Mouse (Mus musculus) heart, embryonic 10.5 days (tissue): Measurements from ENCODE around the gene Mrpl33. TPM values are rescaled to one million over a fixed set of nuclear protein-coding genes. Genes with fewer than 3 reads are reported as not detected.

Experiments used
- DNase-seq: peaks from one replicate; pipeline ENCODE4 v3.0.0-alpha.2; 2017; ENCODE audit warnings: low spot score
- H3K27ac ChIP-seq: fragments of 300-500 bp; sonication (generic); 2 replicates; pipeline ENCODE4 v1.5.1; 2016; ENCODE audit warnings: mild to moderate bottlenecking
- H3K27me3 ChIP-seq: fragments of 300-500 bp; sonication (generic); 2 replicates; pipeline ENCODE4 v1.6.1; 2016; ENCODE audit warnings: mild to moderate bottlenecking; ENCODE audit not compliant: poor library complexity, insufficient read depth, severe bottlenecking
- H3K36me3 ChIP-seq: fragments of 300-500 bp; sonication (generic); 2 replicates; pipeline ENCODE4 v1.6.1; 2016; ENCODE audit warnings: mild to moderate bottlenecking, moderate library complexity
- H3K4me1 ChIP-seq: fragments of 300-500 bp; sonication (generic); 2 replicates; pipeline ENCODE4 v1.6.1; 2016; ENCODE audit warnings: mild to moderate bottlenecking
- H3K4me3 ChIP-seq: fragments of 300-500 bp; sonication (generic); 2 replicates; pipeline ENCODE4 v1.5.1; 2016; ENCODE audit warnings: mild to moderate bottlenecking, moderate library complexity
- H3K9me3 ChIP-seq: fragments of 300-500 bp; sonication (generic); 2 replicates; pipeline ENCODE4 v1.6.1; 2016; ENCODE audit warnings: mild to moderate bottlenecking, moderate library complexity
- WGBS: fragments of 180-500 bp; shearing (Covaris S2); methylation state at CpG from one replicate; pipeline ENCODE4 v1.1.7; 2016; 5-methylcytosine and 5-hydroxymethylcytosine counted together
- polyA plus RNA-seq: library from polyadenylated mRNA; unstranded; fragments of >200 nt; fragmentation: Nextera tagmentation; extraction: Ambion mirVana; gene quantifications from 2 replicates; pipeline ENCODE4 v1.2.1, GENCODE M21; 2016

Mrpl33 gene
- polyA plus RNA-seq, 1 experiment from 2014 or later: 294 TPM

DNA sequence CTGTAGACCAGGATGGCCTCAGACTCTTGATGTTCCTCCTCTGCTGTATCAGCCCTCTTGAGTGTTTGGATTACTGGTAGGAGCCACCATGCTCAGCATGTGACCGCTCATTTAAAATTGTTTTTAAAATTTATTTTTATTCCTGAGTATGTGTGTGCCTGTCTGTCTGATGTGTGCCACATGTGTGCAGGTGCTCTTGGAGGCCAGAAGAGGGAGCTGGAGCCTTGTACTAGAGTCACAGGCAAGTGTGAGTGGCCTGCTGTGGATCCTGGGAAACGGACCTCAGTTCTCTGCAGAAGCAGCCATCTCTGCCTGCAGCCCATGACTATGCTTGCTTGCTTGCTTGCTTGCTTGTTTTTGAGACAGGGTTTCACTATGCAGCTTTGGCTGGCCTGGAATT lies 2.4 kb downstream of the Mrpl33 start:
- H3K36me3 ChIP-seq: no peaks in the 10 kb centered on the region
- peaks cover 29% of the 10 kb centered on the region; the same call in 1 of the 2 replicates for H3K4me1 ChIP-seq
- H3K27ac ChIP-seq: no peak overlapping the region
- H3K9me3 ChIP-seq: no peaks in the 10 kb centered on the region
- no peak overlapping the region for H3K4me3 ChIP-seq
- WGBS: 83% methylated on average over 2 of the region's 2 CpGs
- H3K27me3 ChIP-seq: 0 out of 2 replicates have a peak, but pooled peaks cover 4% of the 10 kb centered on the region
- DNase-seq: no peak

DNA sequence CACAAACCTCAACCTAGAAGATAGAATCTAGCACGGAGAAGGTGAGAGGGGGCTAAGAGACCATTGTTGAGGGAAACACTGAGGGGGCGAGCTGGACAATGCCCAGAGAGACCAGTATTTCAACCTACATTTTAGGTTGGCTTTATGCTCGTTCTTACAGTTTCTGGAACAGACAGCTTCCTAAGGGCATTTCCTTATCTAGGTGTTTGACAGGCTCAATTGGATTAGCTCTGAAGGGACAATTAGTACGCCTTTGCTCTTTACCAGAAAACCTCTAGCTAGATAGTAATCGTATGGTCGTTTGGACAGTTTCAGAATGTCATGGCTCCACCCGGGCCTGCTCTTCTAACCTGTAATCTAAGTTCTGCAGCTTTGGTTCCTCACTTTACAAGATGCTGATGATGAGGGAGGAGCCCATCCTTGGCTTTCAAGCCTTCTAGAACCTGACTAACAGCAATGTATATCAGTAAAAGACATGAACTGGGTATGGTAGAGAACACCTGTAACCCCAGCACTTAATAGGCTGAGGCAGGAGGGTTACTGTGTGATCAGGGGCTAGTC lies 4.5 kb downstream of the Mrpl33 start:
- Histone ChIP-seq H3K4me3 (no peak overlapping the region), H3K9me3 (no peaks in the 10 kb centered on the region), H3K27ac (no peak overlapping the region), H3K27me3 (no peaks in the 10 kb centered on the region), H3K36me3 (no peaks in the 10 kb centered on the region), H3K4me1 (peaks cover 25% of the 10 kb centered on the region; the same call in 1 of the 2 replicates)
- 58% methylated on average over 7 of the region's 7 CpGs for WGBS
- DNase-seq: no peak

DNA sequence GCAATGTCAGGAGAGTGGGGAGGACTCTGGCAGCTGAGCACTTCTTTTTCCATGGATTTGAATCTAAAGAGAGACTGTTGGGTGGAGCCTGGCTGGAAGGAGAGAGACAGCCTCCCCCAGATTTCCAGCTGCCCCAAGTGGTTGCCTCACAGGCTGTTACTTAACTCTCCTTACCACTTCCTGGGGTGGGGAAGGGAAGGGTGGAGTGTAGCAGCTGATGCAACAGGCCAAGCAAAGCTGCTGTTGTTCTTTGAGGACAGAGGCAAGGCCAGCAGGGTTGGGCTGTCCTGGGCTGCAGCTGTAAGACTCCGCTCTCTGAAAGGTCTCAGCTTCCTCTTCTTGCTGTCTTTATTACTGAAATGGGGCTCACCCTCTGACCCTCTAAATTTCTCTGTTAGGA lies 5.6 kb downstream of the Mrpl33 start:
- Histone ChIP-seq H3K4me3 (no peak overlapping the region), H3K36me3 (no peaks in the 10 kb centered on the region), H3K4me1 (peaks cover 15% of the 10 kb centered on the region; the same call in 1 of the 2 replicates), H3K27ac (no peak overlapping the region), H3K9me3 (no peaks in the 10 kb centered on the region), H3K27me3 (no peaks in the 10 kb centered on the region)
- WGBS: 71% methylated on average over 1 of the region's 1 CpGs
- no peak for DNase-seq

DNA sequence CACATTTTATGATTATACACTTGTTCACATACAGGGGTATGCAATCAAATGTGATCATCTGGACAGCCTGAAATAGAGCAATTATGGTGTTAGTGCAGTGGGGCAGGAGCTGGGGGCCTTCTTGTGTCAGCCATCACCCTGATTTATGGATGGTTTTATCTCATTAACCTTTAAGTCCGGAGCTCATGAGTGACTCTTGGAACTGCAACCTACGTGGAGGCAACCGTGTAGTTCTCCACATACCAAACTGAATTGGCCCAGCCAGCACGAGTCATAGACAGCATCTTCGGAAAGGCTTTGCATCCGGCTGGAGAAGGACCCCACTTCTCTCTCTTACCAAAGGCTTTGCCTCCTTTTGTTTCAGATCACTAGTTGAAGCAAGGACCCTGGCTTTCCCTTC lies 7.0 kb downstream of the Mrpl33 start:
- WGBS: 74% methylated on average over 6 of the region's 6 CpGs
- Histone ChIP-seq H3K9me3 (no peaks in the 10 kb centered on the region), H3K4me3 (no peak overlapping the region), H3K36me3 (no peaks in the 10 kb centered on the region), H3K27ac (no peak overlapping the region), H3K27me3 (no peaks in the 10 kb centered on the region), H3K4me1 (peaks cover 12% of the 10 kb centered on the region; the same call in 1 of the 2 replicates)
- DNase-seq: no peak

DNA sequence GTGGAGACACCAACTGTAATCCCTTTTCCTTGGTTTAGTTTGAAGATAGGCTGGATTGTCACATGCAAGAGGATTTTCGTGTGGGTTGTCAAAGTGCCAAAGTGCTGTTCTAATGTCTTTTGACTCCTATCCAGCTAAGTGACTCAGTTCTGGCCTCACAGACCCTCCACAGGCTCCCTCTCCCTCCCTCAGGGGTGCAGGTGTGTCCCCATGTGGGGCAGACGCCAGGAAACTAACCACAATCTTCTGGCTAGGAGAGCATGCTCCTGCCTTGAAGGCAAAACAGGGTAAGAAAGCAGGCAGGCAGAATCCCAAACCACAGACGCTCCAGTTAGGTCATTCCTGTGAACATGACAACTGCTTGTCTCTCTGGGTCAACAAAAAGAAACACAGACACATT lies 9.4 kb downstream of the Mrpl33 start:
- H3K27ac ChIP-seq: no peak overlapping the region
- 61% methylated on average over 3 of the region's 3 CpGs for WGBS
- peaks cover 15% of the 10 kb centered on the region; the same call in 1 of the 2 replicates for H3K4me1 ChIP-seq

DNA sequence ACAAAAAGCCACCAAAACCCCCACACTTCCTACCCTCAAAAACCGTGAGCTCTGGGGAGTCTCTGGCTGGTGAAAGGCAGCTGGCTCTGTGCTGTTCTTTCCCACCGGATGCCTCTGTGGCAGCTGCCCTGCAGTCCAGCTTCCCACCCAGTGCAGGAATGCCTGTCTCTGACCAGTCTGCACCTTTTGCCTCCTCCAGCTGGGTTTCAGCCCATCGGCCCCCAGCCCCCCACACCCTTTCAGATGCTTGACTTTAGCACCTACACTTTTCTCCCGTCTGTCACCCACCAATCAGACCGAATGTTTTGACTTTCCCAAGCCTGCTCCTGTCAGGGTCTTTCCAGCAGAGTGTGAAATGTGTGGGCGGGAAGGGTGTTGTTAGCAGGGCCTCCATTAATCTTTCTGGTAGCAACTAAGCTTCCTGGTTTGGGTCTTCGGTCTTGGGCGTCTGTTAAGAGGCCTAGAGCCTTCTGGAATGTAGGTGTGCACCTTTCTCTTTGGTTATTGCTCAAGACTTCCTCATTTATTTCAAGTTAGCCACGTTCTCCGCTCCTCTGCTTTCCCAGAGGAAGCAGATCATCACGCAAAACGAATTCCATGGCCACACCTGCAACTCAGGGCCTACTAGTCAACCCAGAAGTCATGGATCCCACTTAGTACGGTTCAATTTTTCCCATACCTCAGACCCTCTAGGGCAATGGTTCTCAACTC lies 13.8 kb downstream of the Mrpl33 start:
- DNase-seq: no peak
- H3K27me3 ChIP-seq: no peaks in the 10 kb centered on the region
- no peaks in the 10 kb centered on the region for H3K36me3 ChIP-seq
- WGBS: 56% methylated on average over 13 of the region's 13 CpGs
- no peaks in the 10 kb centered on the region for H3K9me3 ChIP-seq
- peaks cover 18% of the 10 kb centered on the region for H3K4me1 ChIP-seq
- peak overlapping the region; percentile 56; the same call in 1 of the 2 replicates for H3K27ac ChIP-seq
- no peak overlapping the region for H3K4me3 ChIP-seq

More for the DNA sequence above, 9.4 kb downstream of the Mrpl33 start:
- Histone ChIP-seq H3K36me3 (no peaks in the 10 kb centered on the region), H3K9me3 (no peaks in the 10 kb centered on the region), H3K4me3 (no peak overlapping the region), H3K27me3 (no peaks in the 10 kb centered on the region)
- no peak for DNase-seq

DNA sequence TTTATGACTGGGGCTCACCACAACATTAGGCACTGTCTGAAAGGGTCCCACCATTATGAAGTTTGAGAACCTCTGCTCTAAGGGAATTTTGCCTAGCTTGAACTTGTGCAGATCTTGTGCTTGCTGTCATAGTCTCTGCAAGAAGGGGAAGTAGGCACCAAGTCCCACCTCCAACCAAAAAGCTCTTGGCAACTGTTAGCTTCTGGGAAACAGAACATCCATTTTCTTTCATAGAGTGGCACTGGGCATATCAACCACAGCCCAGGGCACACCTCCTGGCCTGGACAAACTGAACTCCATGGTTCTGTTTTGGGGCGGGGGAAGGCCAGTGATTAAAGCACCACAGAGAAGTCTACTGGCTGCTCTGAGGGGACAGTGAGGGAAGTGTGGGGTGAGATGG lies 14.5 kb downstream of the Mrpl33 start:
- Histone ChIP-seq H3K36me3 (peaks cover 4% of the 10 kb centered on the region), H3K4me3 (no peak overlapping the region), H3K4me1 (peaks cover 18% of the 10 kb centered on the region), H3K27ac (no peak overlapping the region), H3K27me3 (no peaks in the 10 kb centered on the region), H3K9me3 (no peaks in the 10 kb centered on the region)
- whole genome bisulfite sequencing: 91% methylated on average over 1 of the region's 1 CpGs
- DNase-seq: no peak

DNA sequence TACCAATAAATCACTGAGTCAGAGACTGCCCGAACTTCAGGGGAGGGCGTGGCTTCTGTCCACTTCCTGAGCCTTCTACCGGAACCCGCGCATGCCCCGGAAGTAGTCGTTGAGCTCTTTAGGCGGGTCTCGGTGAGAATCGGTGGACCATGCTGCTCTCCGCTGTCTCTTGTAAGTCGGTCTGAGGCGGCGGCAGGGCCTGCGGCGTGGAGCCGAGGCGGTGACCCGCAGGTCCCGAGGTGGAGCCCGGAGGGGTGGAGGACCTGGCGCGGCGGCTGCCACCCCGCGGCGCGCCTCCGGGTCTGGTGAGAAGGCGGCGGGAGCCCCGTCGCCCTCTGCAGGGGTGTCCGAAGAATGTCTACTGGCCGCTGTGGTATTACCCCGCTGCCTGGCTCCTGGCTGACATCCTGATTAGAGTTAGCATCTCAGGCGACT lies 17.1 kb downstream of the Mrpl33 start:
- Histone ChIP-seq H3K4me3 (peak overlapping the region; percentile 84), H3K36me3 (peaks cover 26% of the 10 kb centered on the region), H3K27me3 (no peaks in the 10 kb centered on the region), H3K27ac (peak overlapping the region; percentile 98), H3K9me3 (no peaks in the 10 kb centered on the region), H3K4me1 (peaks cover 18% of the 10 kb centered on the region)
- WGBS: 1% methylated on average over 37 of the region's 37 CpGs
- peak; percentile 97 for DNase-seq

DNA sequence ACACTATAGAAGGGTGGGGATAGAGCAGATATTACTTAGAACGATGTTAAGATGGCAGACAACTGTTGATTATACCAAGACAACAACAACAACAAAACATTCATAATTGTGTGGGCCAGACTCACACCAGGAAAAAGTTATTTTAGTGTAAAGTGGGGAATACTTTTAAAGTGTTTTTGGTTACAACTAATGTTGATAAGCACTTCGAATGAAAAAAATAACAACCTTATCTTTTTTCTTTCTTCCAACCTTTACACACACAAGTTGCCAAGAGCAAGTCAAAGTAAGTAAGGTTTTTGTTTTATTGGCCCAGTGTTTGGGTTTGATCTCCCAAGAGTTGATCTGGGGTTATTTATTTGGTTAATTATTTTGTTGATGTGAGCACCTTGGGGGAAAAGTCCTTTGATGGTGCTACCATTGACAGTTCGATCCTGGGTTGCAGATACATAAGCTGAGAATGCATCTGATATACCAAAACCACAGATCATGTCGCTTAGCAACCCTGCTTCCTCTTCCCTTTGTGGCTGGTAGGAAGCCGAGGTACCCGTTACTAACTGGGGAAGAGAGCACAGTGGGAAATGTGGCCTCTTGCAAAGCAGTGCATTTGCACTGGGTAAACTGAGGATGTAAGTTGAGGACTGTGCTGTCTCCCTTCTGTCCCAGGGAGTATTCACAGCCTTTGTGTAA lies 17.7 kb downstream of the Mrpl33 start:
- H3K9me3 ChIP-seq: no peaks in the 10 kb centered on the region
- whole genome bisulfite sequencing: 49% methylated on average over 6 of the region's 6 CpGs
- DNase-seq: no peak
- peak overlapping the region; percentile 84 for H3K4me3 ChIP-seq
- peaks cover 33% of the 10 kb centered on the region for H3K36me3 ChIP-seq
- peak overlapping the region; percentile 98 for H3K27ac ChIP-seq
- no peaks in the 10 kb centered on the region for H3K27me3 ChIP-seq
- H3K4me1 ChIP-seq: peaks cover 18% of the 10 kb centered on the region

DNA sequence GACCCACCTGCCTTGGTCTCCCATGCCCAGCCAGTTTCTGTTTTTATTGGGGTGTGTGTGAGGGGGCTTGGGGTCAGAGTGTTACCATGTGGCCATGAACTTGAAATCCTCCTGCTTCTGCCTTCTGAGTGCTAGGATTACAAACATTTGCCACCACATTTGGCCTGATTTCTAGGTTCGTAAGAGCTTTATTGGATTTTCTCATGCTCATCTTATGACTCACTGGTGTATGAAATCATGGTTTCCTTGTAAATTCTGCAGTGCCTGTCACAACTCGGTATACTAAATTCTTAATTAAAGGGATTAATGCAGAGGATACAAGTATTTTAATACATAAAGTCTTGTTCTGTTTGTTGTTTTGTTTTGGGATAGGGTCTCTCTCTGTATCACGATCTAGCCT lies 23.6 kb downstream of the Mrpl33 start:
- Histone ChIP-seq H3K4me3 (no peak overlapping the region), H3K27me3 (no peaks in the 10 kb centered on the region), H3K4me1 (peaks cover 2% of the 10 kb centered on the region; the same call in 1 of the 2 replicates), H3K9me3 (no peaks in the 10 kb centered on the region), H3K36me3 (peaks cover 60% of the 10 kb centered on the region), H3K27ac (no peak overlapping the region)
- DNase-seq: no peak
- WGBS: 92% methylated on average over 3 of the region's 3 CpGs

DNA sequence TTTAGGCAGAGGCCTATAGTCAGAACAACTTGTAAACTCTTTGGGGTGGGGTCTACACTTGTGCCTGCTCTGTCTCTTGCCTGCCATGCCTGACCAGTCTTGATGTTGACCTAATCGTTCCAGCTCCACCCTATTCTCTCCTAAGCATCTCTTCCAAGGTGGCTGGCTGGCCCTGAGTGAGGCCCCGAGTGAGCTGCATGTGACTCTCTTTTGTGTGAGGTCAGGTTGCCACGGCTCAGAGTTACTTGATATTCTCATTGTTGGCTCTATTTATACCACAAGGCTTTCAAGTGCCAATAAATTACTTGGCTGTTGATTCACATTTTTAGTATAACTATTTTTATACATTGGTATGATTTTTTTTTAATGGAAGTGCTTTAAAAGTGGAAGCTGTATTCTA lies 30.4 kb downstream of the Mrpl33 start:
- 58% methylated on average over 3 of the region's 3 CpGs for WGBS
- no peaks in the 10 kb centered on the region for H3K9me3 ChIP-seq
- H3K4me3 ChIP-seq: no peak overlapping the region
- DNase-seq: no peak
- H3K27me3 ChIP-seq: no peaks in the 10 kb centered on the region
- peaks cover 9% of the 10 kb centered on the region; the same call in 1 of the 2 replicates for H3K36me3 ChIP-seq
- no peak overlapping the region for H3K27ac ChIP-seq
- H3K4me1 ChIP-seq: peaks cover 36% of the 10 kb centered on the region

DNA sequence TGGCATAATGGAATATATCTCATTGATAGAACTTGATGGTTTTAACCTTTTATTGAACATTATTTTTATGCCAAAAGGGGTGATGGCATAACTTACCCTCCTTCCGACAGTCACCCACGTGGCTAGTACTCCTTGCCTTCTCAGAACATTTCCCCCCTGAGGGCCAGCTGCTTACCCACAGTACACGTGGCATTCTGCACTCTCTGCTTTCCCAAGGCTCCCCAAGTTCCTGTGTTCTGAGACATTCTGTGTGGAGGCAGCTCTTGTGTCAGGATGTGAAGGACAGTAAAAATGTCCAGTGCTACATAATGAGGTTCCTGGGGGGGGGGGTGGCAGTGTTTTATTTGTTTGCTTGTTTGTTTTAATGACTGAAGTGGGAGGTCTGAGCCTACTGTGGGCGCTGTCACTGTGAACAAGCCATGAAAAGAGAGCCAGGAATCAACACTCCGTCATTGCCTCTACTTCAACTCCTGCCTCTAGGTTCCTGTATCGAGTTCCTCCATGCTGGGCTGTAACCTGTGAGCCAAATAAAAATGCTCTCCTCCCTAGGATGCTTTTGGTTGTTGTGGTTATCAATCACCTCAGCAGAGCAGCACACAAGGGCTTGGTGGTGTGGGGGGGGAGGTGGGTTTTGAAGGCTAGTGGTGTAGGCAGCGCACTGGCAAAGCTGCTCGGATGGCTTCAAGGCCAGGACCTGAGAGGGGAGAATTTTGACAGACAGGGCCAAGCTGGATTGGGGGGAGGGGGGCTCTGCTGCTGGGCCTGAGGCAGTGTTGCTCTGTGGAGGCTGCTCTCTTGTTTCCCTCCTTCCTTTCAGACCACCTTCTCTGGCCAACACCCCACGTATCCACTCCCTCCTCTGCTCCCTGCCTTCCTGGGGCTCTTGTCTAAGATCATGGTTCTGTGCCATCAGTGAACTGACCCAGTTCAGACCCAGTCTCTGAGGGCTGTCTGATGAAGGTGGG lies 31.1 kb downstream of the Mrpl33 start:
- WGBS: 80% methylated on average over 9 of the region's 9 CpGs
- Histone ChIP-seq H3K4me3 (no peak overlapping the region), H3K27me3 (no peaks in the 10 kb centered on the region), H3K36me3 (peaks cover 5% of the 10 kb centered on the region; the same call in 1 of the 2 replicates), H3K9me3 (no peaks in the 10 kb centered on the region), H3K27ac (peak overlapping the region; percentile 89; the same call in 1 of the 2 replicates), H3K4me1 (peaks cover 36% of the 10 kb centered on the region)
- DNase-seq: no peak
